Mouse (Mus musculus): ENCODE measurements around the gene Cpox.

DNA sequence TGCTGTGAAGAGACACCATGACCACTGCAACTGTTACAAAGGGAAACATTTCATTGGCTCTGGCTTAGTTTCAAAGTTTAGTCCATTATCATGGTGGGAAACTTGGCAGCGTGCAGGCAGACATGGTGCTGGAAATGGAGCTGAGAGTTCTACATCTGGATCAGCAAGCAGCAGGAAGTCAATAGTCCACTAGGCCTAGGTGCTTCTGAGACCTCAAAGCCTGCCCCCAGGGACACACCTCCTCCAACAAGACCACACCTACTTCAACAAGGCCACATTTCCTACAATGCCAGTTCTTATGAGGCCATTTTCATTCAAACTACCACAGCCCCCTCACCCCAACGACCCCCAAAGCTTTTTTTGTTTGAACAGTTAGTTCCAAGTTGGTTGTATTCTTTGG is 40.4 kb upstream of the Cpox start:
- TF ChIP-seq POLR2A (IDR thresholded peaks at IDR 0.05; ENCODE audit: borderline replicate concordance, extremely low read depth, insufficient read depth, insufficient read length, poor library complexity, severe bottlenecking) (no peak), CTCF (IDR thresholded peaks at IDR 0.05; ENCODE audit: borderline replicate concordance, extremely low read depth, insufficient read depth, insufficient read length) (no peak)
